28 mouse cellular contexts compared by ENCODE assay signal in the genomic region with DNA sequence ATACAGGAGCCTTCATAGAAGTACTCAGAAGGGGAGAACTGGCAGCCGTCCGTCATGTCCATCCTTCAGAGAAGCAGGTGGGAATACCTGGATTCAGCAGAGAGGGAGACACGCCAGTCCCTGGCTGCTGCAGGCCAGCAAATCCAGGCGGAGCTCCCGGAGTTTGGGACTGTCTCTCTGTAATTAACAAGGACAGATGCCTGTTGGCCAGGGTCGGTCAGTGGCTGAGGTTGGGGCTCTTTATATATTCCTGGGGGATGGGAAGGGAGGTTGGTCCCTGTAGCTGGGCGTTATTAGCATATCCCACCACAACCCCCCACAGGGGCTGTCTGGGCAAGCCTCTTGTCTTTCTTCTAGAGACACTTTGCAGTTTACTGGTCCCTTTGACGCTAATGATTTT. TPM values are rescaled to one million over a fixed set of nuclear protein-coding genes. Genes with fewer than 3 reads are reported as not detected.
DNase-seq lines count a peak whose midpoint lies in the region; ATAC-seq and TF ChIP-seq lines count a peak whose summit lies in the region.
"Had no signal": no experiment of that assay in that cellular context is flagged by ENCODE, and none has a peak within 500 bp of the region (broad histone marks: within the 10 kb centered on the region; RNA-seq: fewer than 3 reads in every experiment).

A gene (minus strand): TSS at position 265 of the 400 bp plus-strand sequence.

- H3K9ac ChIP-seq in stomach, embryonic 14.5 days (replicated peaks; ENCODE audit: low read depth, low read length), result no peak within 1 kb of the TSS
- H3K9ac ChIP-seq in stomach, postnatal 0 days (ENCODE audit: low read length), result no peak within 1 kb of the TSS
- 0 out of 2 replicates have a peak within 1 kb of the TSS, but pooled peaks have one; percentile 31 for H3K9ac ChIP-seq in limb, embryonic 13.5 days
- H3K9ac ChIP-seq: forebrain, embryonic 13.5 days had no signal

- H3K9me3 ChIP-seq in stomach, embryonic 14.5 days (ENCODE audit: control insufficient read depth, low read depth, low read length), result no peaks in the 10 kb centered on the region
- H3K9me3 ChIP-seq in stomach, postnatal 0 days (ENCODE audit: control insufficient read depth, low read length), result no peaks in the 10 kb centered on the region
- no peaks in the 10 kb centered on the region for H3K9me3 ChIP-seq in limb, embryonic 13.5 days
- H3K9me3 ChIP-seq: forebrain, embryonic 13.5 days; heart, embryonic 10.5 days; hindbrain, embryonic 10.5 days had no signal

- peak in 1 of 2 experiments; percentile 28 for DNase-seq in gastrocnemius, postnatal 4 days (ENCODE audit: low spot score in 2 of 2)
- no peak for DNase-seq in gastrocnemius, postnatal 36 days
- no peak for DNase-seq in stomach, postnatal 0 days (ENCODE audit: low spot score)
- no peak for DNase-seq in left cerebral cortex, adult 11 months (ENCODE audit: low spot score)
- DNase-seq: adrenal gland, postnatal 36 days; cerebellum, adult 11-12 months; cerebellum, postnatal 14 days; kidney, adult 11 months; liver; right cerebral cortex, postnatal 25 days; thymus, postnatal 14 days had no signal

- no peak for TF ChIP-seq CTCF in stomach, postnatal 0 days (IDR thresholded peaks at IDR 0.05; ENCODE audit: low read depth)

- no peak within 1 kb of the TSS for H3K27ac ChIP-seq in stomach, embryonic 14.5 days (ENCODE audit: low read length)
- no peak within 1 kb of the TSS for H3K27ac ChIP-seq in stomach, postnatal 0 days (replicated peaks)
- H3K27ac ChIP-seq in limb, embryonic 13.5 days, result no peak within 1 kb of the TSS; the same call in 1 of the 2 replicates
- H3K27ac ChIP-seq: forebrain, embryonic 13.5 days; heart, embryonic 10.5 days; hindbrain, embryonic 10.5 days; hindbrain, postnatal 0 days; kidney, postnatal 0 days; left cerebral cortex, adult 2 months had no signal

- H3K4me2 ChIP-seq in stomach, embryonic 14.5 days (replicated peaks; ENCODE audit: low read depth, low read length), result 0 out of 2 replicates have a peak within 1 kb of the TSS, but pooled peaks have one; percentile 6
- H3K4me2 ChIP-seq in stomach, postnatal 0 days (replicated peaks; ENCODE audit: low read depth), result no peak within 1 kb of the TSS
- H3K4me2 ChIP-seq in limb, embryonic 13.5 days (replicated peaks), result peak within 1 kb of the TSS; percentile 32
- H3K4me2 ChIP-seq: forebrain, embryonic 13.5 days had no signal

- no peak for ATAC-seq in stomach, embryonic 14.5 days (ENCODE audit: insufficient number of reproducible peaks, insufficient read depth, low FRiP score, low read depth)
- ATAC-seq in stomach, postnatal 0 days (ENCODE audit: low FRiP score, low TSS enrichment), result no peak
- peak; percentile 35; the same call in 1 of the 2 replicates for ATAC-seq in limb, embryonic 13.5 days (ENCODE audit: low FRiP score, low read depth)
- ATAC-seq in monocyte, adult 5-6 weeks (replicated peaks; ENCODE audit: insufficient number of reproducible peaks, low FRiP score, low TSS enrichment, poor library complexity, severe bottlenecking), result no peak; the same call in 1 of the 2 replicates
- ATAC-seq: forebrain, embryonic 13.5 days; hindbrain, postnatal 0 days had no signal

- TF ChIP-seq EP300 in stomach, postnatal 0 days (optimal IDR thresholded peaks at IDR 0.05), result no peak

- intact Hi-C loops in gastrocnemius, postnatal 36 days (cut with DNase I), result no loop called here

- H3K36me3 ChIP-seq in stomach, embryonic 14.5 days (ENCODE audit: control insufficient read depth, insufficient read depth, low read length), result no peaks in the 10 kb centered on the region
- no peaks in the 10 kb centered on the region for H3K36me3 ChIP-seq in stomach, postnatal 0 days (ENCODE audit: control insufficient read depth, insufficient read depth, low read length)
- H3K36me3 ChIP-seq in limb, embryonic 13.5 days, result no peaks in the 10 kb centered on the region
- H3K36me3 ChIP-seq: heart, embryonic 10.5 days; hindbrain, embryonic 10.5 days had no signal

- H3K4me3 ChIP-seq in stomach, embryonic 14.5 days (ENCODE audit: low read depth, low read length), result no peak within 1 kb of the TSS
- no peak within 1 kb of the TSS for H3K4me3 ChIP-seq in stomach, postnatal 0 days (ENCODE audit: low read depth, low read length)
- peak within 1 kb of the TSS; percentile 19 for H3K4me3 ChIP-seq in limb, embryonic 13.5 days
- H3K4me3 ChIP-seq: erythroblast, embryonic 14.5 days; forebrain, embryonic 13.5 days; heart, embryonic 10.5 days; hindbrain, embryonic 10.5 days; left cerebral cortex, adult 2 months had no signal

- 64% methylated on average over 8 of the region's 8 CpGs for WGBS in stomach, embryonic 14.5 days
- 76% methylated on average over 8 of the region's 8 CpGs for WGBS in stomach, postnatal 0 days
- WGBS in limb, embryonic 13.5 days, result 32% methylated on average over 8 of the region's 8 CpGs

- H3K4me1 ChIP-seq in stomach, embryonic 14.5 days (ENCODE audit: control insufficient read depth, insufficient read depth, low read length), result 0 out of 2 replicates have a peak, but pooled peaks cover 2% of the 10 kb centered on the region
- H3K4me1 ChIP-seq in stomach, postnatal 0 days (replicated peaks; ENCODE audit: control insufficient read depth, insufficient read depth), result no peaks in the 10 kb centered on the region
- no peaks in the 10 kb centered on the region for H3K4me1 ChIP-seq in limb, embryonic 13.5 days
- H3K4me1 ChIP-seq: forebrain, embryonic 13.5 days had no signal

- no peaks in the 10 kb centered on the region for H3K27me3 ChIP-seq in stomach, embryonic 14.5 days (ENCODE audit: control insufficient read depth, insufficient read depth, low read length)
- no peaks in the 10 kb centered on the region for H3K27me3 ChIP-seq in stomach, postnatal 0 days (ENCODE audit: control insufficient read depth, insufficient read depth, low read length)
- peaks cover 35% of the 10 kb centered on the region for H3K27me3 ChIP-seq in limb, embryonic 13.5 days
- H3K27me3 ChIP-seq: CH12.LX; forebrain, embryonic 13.5 days had no signal

RNA-seq across cellular contexts. Expression of the gene that starts here (rescaled TPM):
- 10 to 100 TPM; 19.8 to 20.5 TPM for total RNA-seq in gastrocnemius, postnatal 4 days (2021)
- 1 to 10 TPM; 2.3 to 2.6 TPM for total RNA-seq in gastrocnemius, postnatal 36 days (2021)
- 0.28 and 0.42 TPM in 2 replicates for polyA plus RNA-seq in stomach, embryonic 14.5 days (2014; fragmentation: Nextera tagmentation; extraction: Ambion mirVana)
- 0.08 TPM in 1 of 2 replicates, not detected in the other for polyA plus RNA-seq in stomach, postnatal 0 days (2015; fragmentation: Nextera tagmentation; extraction: Ambion mirVana)
- 21.1 and 23.8 TPM in 2 replicates for polyA plus RNA-seq in limb, embryonic 13.5 days (2015; fragmentation: Nextera tagmentation; extraction: Ambion mirVana)
- not detected in 3 replicates for total RNA-seq in monocyte, adult 5-6 weeks (2017)
- total RNA-seq: adrenal gland, postnatal 36 days; CH12.LX; hindbrain, postnatal 0 days; layer of hippocampus, adult 8-10 months; left cerebral cortex, adult 2 months; MEL had no signal
- polyA plus RNA-seq: erythroblast, embryonic 14.5 days; forebrain, embryonic 13.5 days; frontal cortex, adult 2 months; gonadal fat pad, adult 2 months; heart, postnatal 0 days; hindbrain, postnatal 0 days; spleen, adult 2 months had no signal

Comparison
In these comparisons a context has a peak if more than half of its experiments do, and no peak if none do; other contexts are left out.
1. RNA of the gene that starts here (total RNA-seq): 19.8 to 20.5 TPM in gastrocnemius, postnatal 4 days; 2.3 to 2.6 TPM in gastrocnemius, postnatal 36 days and not detected in monocyte, adult 5-6 weeks; every median in the first group is over 4 times any median in the second.
2. RNA of the gene that starts here (polyA plus RNA-seq): 21.1 to 23.8 TPM in limb, embryonic 13.5 days; 0.28 to 0.42 TPM in stomach, embryonic 14.5 days and 0.08 TPM in stomach, postnatal 0 days; every median in the first group is over 10 times any median in the second.